Mouse (Mus musculus) hindbrain, embryonic 11.5 days (tissue): Measurements from ENCODE around the gene S1pr2. TPM values are rescaled to one million over a fixed set of nuclear protein-coding genes. Genes with fewer than 3 reads are reported as not detected.

Experiments
- ATAC-seq: fragments of 200-750 bp; cut with Nextera tagmentation; 2 replicates; pipeline ENCODE4 v1.8.0; 2017; ENCODE audit warnings: mild to moderate bottlenecking, moderate TSS enrichment, moderate library complexity; ENCODE audit not compliant: low FRiP score
- DNase-seq: peaks from one replicate; pipeline ENCODE4 v3.0.0-alpha.2; 2015; ENCODE audit warnings: low spot score
- H3K27ac ChIP-seq: fragments of 300-500 bp; sonication (generic); 2 replicates; pipeline ENCODE4 v1.5.1; 2014; ENCODE audit warnings: mild to moderate bottlenecking, low read depth, low read length
- H3K27me3 ChIP-seq: fragments of 300-500 bp; sonication (generic); 2 replicates; pipeline ENCODE4 v1.6.1; 2014; ENCODE audit warnings: mild to moderate bottlenecking, low read length, moderate library complexity, mixed read lengths; ENCODE audit not compliant: control insufficient read depth, insufficient read depth
- H3K36me3 ChIP-seq: fragments of 300-500 bp; sonication (generic); 2 replicates; pipeline ENCODE4 v1.6.1; 2014; ENCODE audit warnings: mild to moderate bottlenecking, low read length, moderate library complexity, mixed read lengths; ENCODE audit not compliant: control insufficient read depth, insufficient read depth
- H3K4me1 ChIP-seq: fragments of 300-500 bp; sonication (generic); replicated peaks from 2 replicates; pipeline ENCODE4 v1.6.1; 2014; ENCODE audit warnings: low read length, mixed read lengths; ENCODE audit not compliant: control insufficient read depth, insufficient read depth
- H3K4me2 ChIP-seq: fragments of 300-500 bp; sonication (generic); replicated peaks from 2 replicates; pipeline ENCODE4 v1.6.1; 2014; ENCODE audit warnings: mild to moderate bottlenecking, low read depth, low read length
- H3K4me3 ChIP-seq: fragments of 300-500 bp; sonication (generic); 2 replicates; pipeline ENCODE4 v1.5.1; 2014; ENCODE audit warnings: low read depth, low read length
- H3K9ac ChIP-seq: fragments of 300-500 bp; sonication (generic); 2 replicates; pipeline ENCODE4 v1.6.1; 2014; ENCODE audit warnings: low read depth, low read length
- H3K9me3 ChIP-seq: fragments of 300-500 bp; sonication (generic); 2 replicates; pipeline ENCODE4 v1.6.1; 2016; ENCODE audit warnings: low read length; ENCODE audit not compliant: control insufficient read depth
- WGBS: fragments of 180-500 bp; shearing (Covaris S2); extraction: QIAGEN DNeasy Blood & Tissue Kit; methylation state at CpG from one replicate; pipeline ENCODE4 v1.1.7; 2014; 5-methylcytosine and 5-hydroxymethylcytosine counted together
- polyA plus RNA-seq: library from polyadenylated mRNA; unstranded; fragments of >200 nt; fragmentation: Nextera tagmentation; extraction: Ambion mirVana; gene quantifications from 2 replicates; pipeline ENCODE4 v1.2.1, GENCODE M21; 2014

The S1pr2 gene
- polyA plus RNA-seq, 1 experiment from 2014 or later = 23.4 TPM

- no peak for ATAC-seq
Observed at GRCm38 (mm10) chr9:20991587-20991986, 15.0 kb upstream of the S1pr2 start.

GRCm38 (mm10) chr9:20990861-20991260 lies 14.3 kb upstream of the S1pr2 start:
- Histone ChIP-seq H3K4me3 (no peak overlapping the region), H3K9ac (no peak overlapping the region), H3K27me3 (no peaks in the 10 kb centered on the region), H3K27ac (no peak overlapping the region), H3K4me1 (no peaks in the 10 kb centered on the region), H3K36me3 (no peaks in the 10 kb centered on the region), H3K4me2 (no peak overlapping the region), H3K9me3 (no peaks in the 10 kb centered on the region)
- DNase-seq (peak; percentile 27), ATAC-seq (no peak)
- 3% methylated on average over 10 of the region's 10 CpGs for WGBS

More at GRCm38 (mm10) chr9:20991587-20991986, 15.0 kb upstream of the S1pr2 start:
- Histone ChIP-seq H3K36me3 (no peaks in the 10 kb centered on the region), H3K9ac (no peak overlapping the region), H3K27me3 (no peaks in the 10 kb centered on the region), H3K4me1 (no peaks in the 10 kb centered on the region), H3K4me2 (no peak overlapping the region), H3K4me3 (no peak overlapping the region), H3K27ac (no peak overlapping the region), H3K9me3 (no peaks in the 10 kb centered on the region)
- DNase-seq = no peak
- WGBS = 91% methylated on average over 4 of the region's 4 CpGs

- Histone ChIP-seq H3K36me3 (no peaks in the 10 kb centered on the region), H3K4me1 (no peaks in the 10 kb centered on the region), H3K4me3 (no peak overlapping the region), H3K4me2 (no peak overlapping the region), H3K27me3 (no peaks in the 10 kb centered on the region), H3K9ac (no peak overlapping the region), H3K9me3 (no peaks in the 10 kb centered on the region), H3K27ac (no peak overlapping the region)
- WGBS = 26% methylated on average over 7 of the region's 7 CpGs
- ATAC-seq = no peak
- no peak for DNase-seq
Observed at GRCm38 (mm10) chr9:20987953-20988352, 11.4 kb upstream of the S1pr2 start.

GRCm38 (mm10) chr9:20986952-20987686 lies 10.5 kb upstream of the S1pr2 start:
- ATAC-seq (no peak), DNase-seq (no peak)
- no peak overlapping the region for H3K27ac ChIP-seq
- WGBS = 66% methylated on average over 15 of the region's 15 CpGs
- H3K9ac ChIP-seq = no peak overlapping the region
- no peak overlapping the region for H3K4me2 ChIP-seq
- no peak overlapping the region for H3K4me3 ChIP-seq
- H3K9me3 ChIP-seq = no peaks in the 10 kb centered on the region
- no peaks in the 10 kb centered on the region for H3K4me1 ChIP-seq
- no peaks in the 10 kb centered on the region for H3K27me3 ChIP-seq
- no peaks in the 10 kb centered on the region for H3K36me3 ChIP-seq

GRCm38 (mm10) chr9:20983169-20983568 lies 6.6 kb upstream of the S1pr2 start:
- Histone ChIP-seq H3K4me2 (no peak overlapping the region), H3K9me3 (no peaks in the 10 kb centered on the region), H3K4me3 (no peak overlapping the region), H3K27ac (no peak overlapping the region), H3K4me1 (no peaks in the 10 kb centered on the region), H3K27me3 (no peaks in the 10 kb centered on the region), H3K9ac (no peak overlapping the region), H3K36me3 (no peaks in the 10 kb centered on the region)
- no peak for ATAC-seq
- no peak for DNase-seq
- 60% methylated on average over 5 of the region's 5 CpGs for WGBS

- no peaks in the 10 kb centered on the region for H3K27me3 ChIP-seq
- no peak overlapping the region for H3K27ac ChIP-seq
- DNase-seq (no peak), ATAC-seq (no peak)
- H3K9me3 ChIP-seq = no peaks in the 10 kb centered on the region
- H3K4me3 ChIP-seq = no peak overlapping the region
- WGBS = 77% methylated on average over 3 of the region's 3 CpGs
- no peaks in the 10 kb centered on the region for H3K36me3 ChIP-seq
- no peak overlapping the region for H3K4me2 ChIP-seq
- H3K9ac ChIP-seq = no peak overlapping the region
- no peaks in the 10 kb centered on the region for H3K4me1 ChIP-seq
Observed at GRCm38 (mm10) chr9:20982171-20982570, 5.6 kb upstream of the S1pr2 start.

- no peaks in the 10 kb centered on the region for H3K36me3 ChIP-seq
- no peaks in the 10 kb centered on the region for H3K27me3 ChIP-seq
- DNase-seq = no peak
- no peaks in the 10 kb centered on the region; the same call in 1 of the 2 replicates for H3K4me1 ChIP-seq
- H3K27ac ChIP-seq = no peak overlapping the region
- no peak overlapping the region for H3K4me3 ChIP-seq
- no peaks in the 10 kb centered on the region for H3K9me3 ChIP-seq
- ATAC-seq = no peak
- no peak overlapping the region for H3K9ac ChIP-seq
- WGBS = 87% methylated on average over 7 of the region's 7 CpGs
- H3K4me2 ChIP-seq = no peak overlapping the region
Observed at GRCm38 (mm10) chr9:20979769-20980168, 3.2 kb upstream of the S1pr2 start.

- Histone ChIP-seq H3K27ac (no peak overlapping the region), H3K36me3 (no peaks in the 10 kb centered on the region), H3K4me2 (no peak overlapping the region), H3K9ac (no peak overlapping the region), H3K27me3 (no peaks in the 10 kb centered on the region), H3K4me3 (no peak overlapping the region), H3K9me3 (no peaks in the 10 kb centered on the region), H3K4me1 (no peaks in the 10 kb centered on the region; the same call in 1 of the 2 replicates)
- 69% methylated on average over 5 of the region's 5 CpGs for WGBS
- ATAC-seq (no peak), DNase-seq (no peak)
Observed at GRCm38 (mm10) chr9:20979181-20979580, 2.6 kb upstream of the S1pr2 start.

GRCm38 (mm10) chr9:20978409-20979095 lies 2.0 kb upstream of the S1pr2 start:
- H3K9ac ChIP-seq = no peak overlapping the region
- H3K27ac ChIP-seq = no peak overlapping the region

More at GRCm38 (mm10) chr9:20978409-20979095, 2.0 kb upstream of the S1pr2 start:
- no peak for ATAC-seq
- no peaks in the 10 kb centered on the region for H3K9me3 ChIP-seq
- no peaks in the 10 kb centered on the region for H3K27me3 ChIP-seq
- no peaks in the 10 kb centered on the region for H3K36me3 ChIP-seq
- H3K4me2 ChIP-seq = no peak overlapping the region
- WGBS = 65% methylated on average over 10 of the region's 10 CpGs
- H3K4me1 ChIP-seq = no peaks in the 10 kb centered on the region; the same call in 1 of the 2 replicates
- no peak overlapping the region for H3K4me3 ChIP-seq
- no peak for DNase-seq
